Mouse (Mus musculus): ENCODE data around the gene Pde2a. TPM values are rescaled to one million over a fixed set of nuclear protein-coding genes. Genes with fewer than 3 reads are reported as not detected.

The Pde2a gene
- polyA plus RNA-seq, 1 experiment from 2014 or later, result 12.5 TPM

- Histone ChIP-seq H3K36me3 (no peaks in the 10 kb centered on the region), H3K9ac (no peak overlapping the region), H3K9me3 (replicated peaks) (no peaks in the 10 kb centered on the region), H3K4me2 (replicated peaks) (no peak overlapping the region), H3K27ac (replicated peaks) (no peak overlapping the region), H3K27me3 (0 out of 2 replicates have a peak, but pooled peaks cover 8% of the 10 kb centered on the region), H3K4me3 (replicated peaks) (no peak overlapping the region), H3K4me1 (no peaks in the 10 kb centered on the region)
- WGBS, result 55% methylated on average over 6 of the region's 6 CpGs
- no peak for ATAC-seq (ENCODE audit: insufficient number of reproducible peaks, low FRiP score, low TSS enrichment, low read depth)
Observed at GRCm38 (mm10) chr7:101423970-101424369, 2.5 kb downstream of the Pde2a start.

- 72% methylated on average over 8 of the region's 8 CpGs for WGBS
Observed at GRCm38 (mm10) chr7:101426692-101427091, 5.2 kb downstream of the Pde2a start.

GRCm38 (mm10) chr7:101427736-101428135, 6.2 kb downstream of the Pde2a start:
- Histone ChIP-seq H3K9ac (no peak overlapping the region), H3K27me3 (no peaks in the 10 kb centered on the region), H3K4me1 (no peaks in the 10 kb centered on the region), H3K4me3 (replicated peaks) (no peak overlapping the region), H3K4me2 (replicated peaks) (no peak overlapping the region), H3K27ac (replicated peaks) (no peak overlapping the region), H3K9me3 (replicated peaks) (no peaks in the 10 kb centered on the region), H3K36me3 (no peaks in the 10 kb centered on the region)
- no peak for ATAC-seq (ENCODE audit: insufficient number of reproducible peaks, low FRiP score, low TSS enrichment, low read depth)
- WGBS, result 22% methylated on average over 2 of the region's 2 CpGs

More at GRCm38 (mm10) chr7:101426692-101427091, 5.2 kb downstream of the Pde2a start:
- Histone ChIP-seq H3K27ac (replicated peaks) (no peak overlapping the region), H3K27me3 (no peaks in the 10 kb centered on the region), H3K4me1 (no peaks in the 10 kb centered on the region), H3K9ac (no peak overlapping the region), H3K9me3 (replicated peaks) (no peaks in the 10 kb centered on the region), H3K4me2 (replicated peaks) (no peak overlapping the region), H3K4me3 (replicated peaks) (no peak overlapping the region), H3K36me3 (no peaks in the 10 kb centered on the region)
- no peak for ATAC-seq (ENCODE audit: insufficient number of reproducible peaks, low FRiP score, low TSS enrichment, low read depth)

- no peaks in the 10 kb centered on the region for H3K27me3 ChIP-seq
- no peak overlapping the region for H3K9ac ChIP-seq
- no peak overlapping the region for H3K27ac ChIP-seq (replicated peaks)
- ATAC-seq (ENCODE audit: insufficient number of reproducible peaks, low FRiP score, low TSS enrichment, low read depth), result peak; percentile 36; the same call in 1 of the 2 replicates
- H3K36me3 ChIP-seq, result no peaks in the 10 kb centered on the region
- H3K4me3 ChIP-seq (replicated peaks), result no peak overlapping the region
- H3K4me1 ChIP-seq, result no peaks in the 10 kb centered on the region
- H3K9me3 ChIP-seq (replicated peaks), result no peaks in the 10 kb centered on the region
- 67% methylated on average over 6 of the region's 6 CpGs for WGBS
- H3K4me2 ChIP-seq (replicated peaks), result no peak overlapping the region
Observed at GRCm38 (mm10) chr7:101435038-101435437, 13.5 kb downstream of the Pde2a start.

GRCm38 (mm10) chr7:101437876-101438275, 16.4 kb downstream of the Pde2a start:
- no peak overlapping the region for H3K4me2 ChIP-seq (replicated peaks)
- no peaks in the 10 kb centered on the region for H3K27me3 ChIP-seq
- H3K9ac ChIP-seq, result no peak overlapping the region
- H3K4me1 ChIP-seq, result no peaks in the 10 kb centered on the region
- ATAC-seq (ENCODE audit: insufficient number of reproducible peaks, low FRiP score, low TSS enrichment, low read depth), result no peak
- no peak overlapping the region for H3K4me3 ChIP-seq (replicated peaks)
- no peaks in the 10 kb centered on the region for H3K36me3 ChIP-seq
- no peaks in the 10 kb centered on the region for H3K9me3 ChIP-seq (replicated peaks)
- H3K27ac ChIP-seq (replicated peaks), result no peak overlapping the region
- WGBS, result 0% methylated on average over 1 of the region's 1 CpGs

GRCm38 (mm10) chr7:101443093-101443492, 21.6 kb downstream of the Pde2a start:
- Histone ChIP-seq H3K4me1 (no peaks in the 10 kb centered on the region), H3K27ac (replicated peaks) (no peak overlapping the region), H3K4me3 (replicated peaks) (no peak overlapping the region), H3K4me2 (replicated peaks) (no peak overlapping the region), H3K27me3 (no peaks in the 10 kb centered on the region), H3K9ac (no peak overlapping the region), H3K9me3 (replicated peaks) (no peaks in the 10 kb centered on the region), H3K36me3 (no peaks in the 10 kb centered on the region)
- no peak for ATAC-seq (ENCODE audit: insufficient number of reproducible peaks, low FRiP score, low TSS enrichment, low read depth)
- 57% methylated on average over 10 of the region's 10 CpGs for WGBS

- no peak overlapping the region for H3K4me3 ChIP-seq (replicated peaks)
- no peaks in the 10 kb centered on the region for H3K9me3 ChIP-seq (replicated peaks)
- no peak overlapping the region for H3K4me2 ChIP-seq (replicated peaks)
- H3K9ac ChIP-seq, result no peak overlapping the region
- no peaks in the 10 kb centered on the region for H3K36me3 ChIP-seq
- no peak overlapping the region for H3K27ac ChIP-seq (replicated peaks)
- H3K27me3 ChIP-seq, result no peaks in the 10 kb centered on the region
- ATAC-seq (ENCODE audit: insufficient number of reproducible peaks, low FRiP score, low TSS enrichment, low read depth), result no peak
- 83% methylated on average over 4 of the region's 4 CpGs for WGBS
- no peaks in the 10 kb centered on the region for H3K4me1 ChIP-seq
Observed at GRCm38 (mm10) chr7:101444211-101444610, 22.7 kb downstream of the Pde2a start.

- Histone ChIP-seq H3K9ac (no peak overlapping the region), H3K4me3 (replicated peaks) (no peak overlapping the region), H3K27ac (replicated peaks) (no peak overlapping the region), H3K27me3 (peaks cover 35% of the 10 kb centered on the region), H3K9me3 (replicated peaks) (no peaks in the 10 kb centered on the region), H3K4me2 (replicated peaks) (no peak overlapping the region), H3K36me3 (no peaks in the 10 kb centered on the region), H3K4me1 (peaks cover 4% of the 10 kb centered on the region; the same call in 1 of the 2 replicates)
- 33% methylated on average over 3 of the region's 3 CpGs for WGBS
- no peak for ATAC-seq (ENCODE audit: insufficient number of reproducible peaks, low FRiP score, low TSS enrichment, low read depth)
Observed at GRCm38 (mm10) chr7:101449855-101450254, 28.4 kb downstream of the Pde2a start.

- H3K4me2 ChIP-seq (replicated peaks), result peak overlapping the region; percentile 96
- no peaks in the 10 kb centered on the region for H3K9me3 ChIP-seq (replicated peaks)
- peak; percentile 76 for ATAC-seq (ENCODE audit: insufficient number of reproducible peaks, low FRiP score, low TSS enrichment, low read depth)
- H3K9ac ChIP-seq, result peak overlapping the region; percentile 21; the same call in 1 of the 2 replicates
- H3K27ac ChIP-seq (replicated peaks), result no peak overlapping the region
- peak overlapping the region; percentile 56 for H3K4me3 ChIP-seq (replicated peaks)
- peaks cover 4% of the 10 kb centered on the region; the same call in 1 of the 2 replicates for H3K4me1 ChIP-seq
- no peaks in the 10 kb centered on the region for H3K36me3 ChIP-seq
- H3K27me3 ChIP-seq, result peaks cover 37% of the 10 kb centered on the region
- under 1% methylated on average over 61 of the region's 68 CpGs for WGBS
Observed at GRCm38 (mm10) chr7:101450422-101451401, 29.2 kb downstream of the Pde2a start.

GRCm38 (mm10) chr7:101452669-101453068, 31.2 kb downstream of the Pde2a start:
- Histone ChIP-seq H3K27me3 (peaks cover 41% of the 10 kb centered on the region), H3K27ac (replicated peaks) (no peak overlapping the region), H3K9ac (no peak overlapping the region), H3K9me3 (replicated peaks) (no peaks in the 10 kb centered on the region), H3K4me2 (replicated peaks) (no peak overlapping the region), H3K4me1 (peaks cover 4% of the 10 kb centered on the region), H3K4me3 (replicated peaks) (peak overlapping the region; percentile 56; the same call in 1 of the 2 replicates), H3K36me3 (no peaks in the 10 kb centered on the region)
- WGBS, result 85% methylated on average over 3 of the region's 3 CpGs
- ATAC-seq (ENCODE audit: insufficient number of reproducible peaks, low FRiP score, low TSS enrichment, low read depth), result no peak

- peaks cover 4% of the 10 kb centered on the region for H3K4me1 ChIP-seq
- WGBS, result 81% methylated on average over 3 of the region's 3 CpGs
- H3K4me2 ChIP-seq (replicated peaks), result no peak overlapping the region
- no peak for ATAC-seq (ENCODE audit: insufficient number of reproducible peaks, low FRiP score, low TSS enrichment, low read depth)
- H3K27me3 ChIP-seq, result peaks cover 41% of the 10 kb centered on the region
- H3K9me3 ChIP-seq (replicated peaks), result no peaks in the 10 kb centered on the region
- H3K27ac ChIP-seq (replicated peaks), result no peak overlapping the region
- no peaks in the 10 kb centered on the region for H3K36me3 ChIP-seq
- no peak overlapping the region for H3K9ac ChIP-seq
- 0 out of 2 replicates have a peak overlapping the region, but pooled peaks have one; percentile 56 for H3K4me3 ChIP-seq (replicated peaks)
Observed at GRCm38 (mm10) chr7:101453296-101453695, 31.8 kb downstream of the Pde2a start.

All from embryonic facial prominence, embryonic 15.5 days (tissue).